Comparison of ENCODE assay signal across 15 mouse cellular contexts in genomic region chr10:76550458-76550857, GRCm38 (mm10). TPM values are rescaled to one million over a fixed set of nuclear protein-coding genes. Genes with fewer than 3 reads are reported as not detected.
A peak's percentile ranks its signal among the peaks of the same experiment; 100 is the strongest.
DNase-seq lines count a peak whose midpoint lies in the region; TF ChIP-seq lines count a peak whose summit lies in the region.
"Had no signal": no experiment of that assay in that cellular context is flagged by ENCODE, and none has a peak within 500 bp of the region (broad histone marks: within the 10 kb centered on the region; RNA-seq: fewer than 3 reads in every experiment).

No protein-coding gene starts in this region.

- H3K4me1 ChIP-seq in olfactory bulb, adult 2 months (ENCODE audit: control insufficient read depth, insufficient read depth, low read length), result no peaks in the 10 kb centered on the region
- H3K4me1 ChIP-seq: forebrain, embryonic 10.5 days; limb, embryonic 15.5 days had no signal

- H3K4me3 ChIP-seq in layer of hippocampus, adult 2 months, result no peak overlapping the region
- no peak overlapping the region for H3K4me3 ChIP-seq in olfactory bulb, adult 2 months (ENCODE audit: insufficient read depth, low read depth, low read length)
- H3K4me3 ChIP-seq: forebrain, embryonic 10.5 days; limb, embryonic 15.5 days; myocyte had no signal

- WGBS in olfactory bulb, adult 2 months, result 96% methylated on average over 5 of the region's 5 CpGs

- no peak overlapping the region for H3K27ac ChIP-seq in layer of hippocampus, adult 2 months
- no peak overlapping the region for H3K27ac ChIP-seq in olfactory bulb, adult 2 months (ENCODE audit: insufficient read depth, low read depth, low read length)
- H3K27ac ChIP-seq: forebrain, embryonic 10.5 days; limb, embryonic 15.5 days had no signal

- TF ChIP-seq CTCF in layer of hippocampus, adult 2 months (conservative IDR thresholded peaks at IDR 0.05), result peak; percentile 67
- TF ChIP-seq CTCF in olfactory bulb, adult 2 months (IDR thresholded peaks at IDR 0.05; ENCODE audit: insufficient read depth, low read depth, low read length), result 0 out of 2 replicates have a peak, but pooled peaks have one; percentile 16

- peak; percentile 9 for DNase-seq in gastrocnemius, adult 18-20 months (ENCODE audit: low spot score)
- no peak for DNase-seq in gastrocnemius, postnatal 10 days
- DNase-seq in layer of hippocampus, adult 2 months (ENCODE audit: low spot score in 2 of 2), result no peak
- no peak for DNase-seq in layer of hippocampus, postnatal 14 days (ENCODE audit: low spot score in 2 of 2)
- DNase-seq in right cerebral cortex, postnatal 4 days, result peak; percentile 20
- no peak for DNase-seq in right cerebral cortex, postnatal 10 days (ENCODE audit: low spot score in 2 of 2)
- no peak for DNase-seq in adrenal gland, adult (ENCODE audit: inconsistent age in 2 of 2, low spot score in 1 of 2)
- DNase-seq: cerebellum, adult 18-20 months; right cerebral cortex, postnatal 25 days; thymus, adult 2 months had no signal

- TF ChIP-seq POLR2A in olfactory bulb, adult 2 months (IDR thresholded peaks at IDR 0.05; ENCODE audit: insufficient read depth, low read depth, low read length), result no peak

RNA-seq across cellular contexts. Expression of gene Spatc1l, which starts 11.6 kb away (rescaled TPM):
- not detected for total RNA-seq in gastrocnemius, adult 18-20 months (2021)
- total RNA-seq in gastrocnemius, postnatal 10 days (2021), result not detected
- total RNA-seq in layer of hippocampus, adult 2 months (2021), result not detected
- not detected for total RNA-seq in layer of hippocampus, postnatal 14 days (2021)
- polyA plus RNA-seq in olfactory bulb, adult 2 months (2012; ENCODE audit: insufficient read depth, insufficient read length, low replicate concordance, missing spikeins), result not detected in 2 replicates
- total RNA-seq: heart, adult 18-20 months had no signal
- polyA plus RNA-seq: forebrain, embryonic 10.5 days; limb, embryonic 15.5 days; myocyte had no signal

RNA-seq across cellular contexts. Expression of gene Lss, which starts 19.1 kb away (rescaled TPM):
- total RNA-seq in gastrocnemius, adult 18-20 months (2021), result 1 to 10 TPM; 6.5 to 9.8 TPM
- 10 to 100 TPM in 1 of 2 experiments, 1 to 10 TPM in 1; 7.0 to 10.1 TPM for total RNA-seq in gastrocnemius, postnatal 10 days (2021)
- total RNA-seq in layer of hippocampus, adult 2 months (2021), result 10 to 100 TPM; 40.7 to 43.1 TPM
- total RNA-seq in layer of hippocampus, postnatal 14 days (2021), result 10 to 100 TPM; 60.9 to 73.6 TPM
- not detected in 2 replicates for polyA plus RNA-seq in olfactory bulb, adult 2 months (2012; ENCODE audit: insufficient read depth, insufficient read length, low replicate concordance, missing spikeins)

RNA-seq across cellular contexts. Expression of gene Ftcd, which starts 25.0 kb away (rescaled TPM):
- total RNA-seq in gastrocnemius, adult 18-20 months (2021), result under 1 TPM in 1 of 2 experiments, not detected in 1; 0.57 TPM
- total RNA-seq in gastrocnemius, postnatal 10 days (2021), result not detected
- total RNA-seq in layer of hippocampus, adult 2 months (2021), result not detected
- not detected for total RNA-seq in layer of hippocampus, postnatal 14 days (2021)
- not detected in 2 replicates for polyA plus RNA-seq in olfactory bulb, adult 2 months (2012; ENCODE audit: insufficient read depth, insufficient read length, low replicate concordance, missing spikeins)
- total RNA-seq: heart, adult 18-20 months had no signal
- polyA plus RNA-seq: forebrain, embryonic 10.5 days; myocyte had no signal

Comparison
In these comparisons a context has a peak if more than half of its experiments do, and no peak if none do; other contexts are left out.
1. DNase-seq: peak in gastrocnemius, adult 18-20 months (single experiment) and right cerebral cortex, postnatal 4 days (single experiment); none in gastrocnemius, postnatal 10 days (single experiment), layer of hippocampus, adult 2 months (0 of 2), layer of hippocampus, postnatal 14 days (0 of 2), right cerebral cortex, postnatal 10 days (0 of 2) and adrenal gland, adult (0 of 2).